In genomic region chr2:21728075-21728474, GRCm38 (mm10) we compare ENCODE assay signal across 6 mouse cellular contexts.
"Had no signal": no experiment of that assay in that cellular context is flagged by ENCODE, and none has a peak within 500 bp of the region (broad histone marks: within the 10 kb centered on the region; RNA-seq: fewer than 3 reads in every experiment).

No protein-coding gene starts in this region.

- ATAC-seq: midbrain, embryonic 16.5 days had no signal

- DNase-seq: kidney, adult 18-20 months; kidney, postnatal 10 days; kidney, postnatal 4 days; lung, adult 18-20 months; thymus, postnatal 36 days had no signal
